Mouse (Mus musculus) right cerebral cortex, postnatal 36 days (tissue): ENCODE measurements around the gene Sv2c.
A peak's percentile ranks its signal among the peaks of the same experiment; 100 is the strongest.
"Not testable (repeated sequence)": the region's sequence is repeated elsewhere in the genome, so short reads cannot be mapped to it uniquely, and the experiment has no call there.

Experiments used
- DNase-seq, 2 experiments: peaks; one replicate each; pipeline ENCODE4 v3.0.0; 2022; ENCODE audit warnings: low spot score in 2 of 2, mixed read lengths in 1 of 2

Sv2c gene

DNA sequence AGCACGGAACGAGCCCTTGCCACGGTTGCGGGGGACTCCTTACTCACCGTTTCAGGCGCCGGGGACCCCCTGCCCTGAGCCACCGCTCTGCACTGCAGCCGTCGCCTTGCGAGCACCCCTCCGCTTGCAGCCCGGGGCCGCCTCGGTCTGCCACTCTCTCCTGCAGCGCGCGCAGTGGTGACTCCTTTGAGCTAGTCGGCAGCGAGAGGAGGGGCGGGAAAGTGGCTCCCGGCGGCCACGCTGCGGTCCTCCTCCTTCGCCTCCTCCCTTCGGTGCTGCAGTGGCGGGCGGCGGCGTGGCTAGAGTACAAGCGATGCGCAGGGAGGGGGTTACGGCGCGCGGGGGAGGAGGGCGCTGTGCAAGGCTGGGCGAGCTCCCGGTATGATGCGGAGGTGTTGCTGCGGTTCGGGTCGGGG is at the start of gene Sv2c:
Sv2c (minus strand) TSS at position 177 of the 416 bp plus-strand sequence.
- DNase-seq = peak; percentile 60 to 63

DNA sequence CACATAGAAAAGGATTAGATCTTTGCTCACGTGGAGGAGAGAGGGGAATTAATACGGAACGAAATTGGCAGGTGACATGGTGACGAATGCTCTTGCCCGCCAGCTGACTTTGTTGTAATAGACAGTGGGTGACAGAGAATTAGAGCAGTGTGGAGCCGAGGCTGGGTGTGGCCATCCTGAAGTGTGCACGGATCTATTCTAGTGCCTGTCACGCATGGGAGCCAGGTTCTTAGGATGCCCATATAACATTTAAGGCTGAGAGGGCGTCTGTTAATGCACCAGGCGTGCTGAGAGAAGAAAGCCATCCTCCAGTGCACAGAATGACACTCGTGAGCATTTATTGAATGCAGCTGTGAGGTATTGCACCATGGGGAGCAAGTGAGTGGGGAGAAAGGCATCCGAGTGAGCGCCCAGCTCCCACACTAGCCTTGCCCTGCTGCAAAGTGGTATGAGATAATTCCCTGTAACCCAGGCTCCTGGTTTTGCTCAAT is 48.3 kb upstream of the Sv2c start:
- DNase-seq = no peak

DNA sequence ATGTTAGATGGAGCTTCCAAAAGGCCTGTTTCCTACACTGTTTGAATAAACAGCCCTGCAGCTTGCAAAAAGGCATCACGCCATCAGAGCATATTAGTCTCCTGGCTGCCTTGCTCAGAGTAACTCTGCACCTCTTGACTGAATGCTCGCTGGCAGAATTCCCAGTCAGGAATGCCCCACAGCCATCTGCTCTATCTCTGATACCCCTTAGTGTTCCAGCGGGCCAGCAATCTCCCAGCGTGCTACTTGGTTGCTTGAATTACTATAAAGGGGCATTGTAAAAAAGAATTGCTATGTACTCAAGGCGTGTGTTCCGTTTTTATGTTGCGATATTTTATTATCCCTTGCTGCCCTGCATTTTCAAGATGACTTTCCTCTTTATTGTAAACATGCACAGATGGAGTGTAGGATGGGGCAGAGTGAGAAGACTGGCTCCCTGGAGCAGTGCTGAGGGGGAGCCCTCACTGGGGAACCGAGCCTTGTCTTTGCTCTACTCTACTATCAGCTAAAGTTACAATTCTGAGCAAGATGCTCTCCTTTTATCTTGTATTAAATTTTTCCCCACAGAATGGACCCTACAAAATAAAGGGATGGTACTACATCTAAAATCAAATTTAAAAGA is 43.3 kb upstream of the Sv2c start:
- DNase-seq = peak; percentile 20 to 51

DNA sequence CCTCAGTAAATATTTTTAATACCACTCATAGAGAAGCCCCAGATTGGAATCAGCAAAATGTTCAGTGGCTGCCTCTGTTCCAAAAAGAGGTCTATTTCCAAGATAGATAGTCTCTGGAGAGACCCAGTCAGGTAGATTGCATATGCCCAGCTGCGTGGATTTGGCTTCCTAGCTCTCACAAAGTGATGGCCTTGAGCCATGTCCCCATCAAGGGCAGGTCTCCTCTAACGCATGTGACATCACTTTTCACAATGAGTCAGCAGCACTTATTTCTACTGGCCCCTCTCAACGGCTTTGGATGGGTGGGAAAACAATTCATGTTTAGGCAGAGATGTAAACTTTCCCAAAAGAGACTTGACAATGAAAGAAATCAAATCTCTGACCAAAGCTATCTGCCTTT is 41.3 kb upstream of the Sv2c start:
- no peak for DNase-seq

DNA sequence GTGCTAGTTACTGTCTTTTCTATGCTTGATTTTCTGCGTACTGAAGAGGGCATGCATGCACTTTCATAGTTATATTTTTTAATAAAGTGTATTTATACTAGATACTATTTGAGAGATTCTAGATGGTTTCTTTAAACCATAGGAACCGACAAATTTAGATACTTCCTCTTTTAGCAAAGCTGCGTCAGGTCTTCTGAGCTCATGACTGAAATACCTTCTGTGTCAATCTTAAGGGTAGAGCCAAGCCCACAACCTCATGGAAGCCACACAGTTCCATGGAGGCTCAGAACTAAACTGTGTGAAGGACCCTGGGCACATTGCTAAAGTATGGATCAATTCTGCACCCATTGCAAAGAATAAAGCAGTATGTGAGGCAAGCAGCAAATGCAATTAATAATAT is 39.9 kb upstream of the Sv2c start:
- DNase-seq = no peak

DNA sequence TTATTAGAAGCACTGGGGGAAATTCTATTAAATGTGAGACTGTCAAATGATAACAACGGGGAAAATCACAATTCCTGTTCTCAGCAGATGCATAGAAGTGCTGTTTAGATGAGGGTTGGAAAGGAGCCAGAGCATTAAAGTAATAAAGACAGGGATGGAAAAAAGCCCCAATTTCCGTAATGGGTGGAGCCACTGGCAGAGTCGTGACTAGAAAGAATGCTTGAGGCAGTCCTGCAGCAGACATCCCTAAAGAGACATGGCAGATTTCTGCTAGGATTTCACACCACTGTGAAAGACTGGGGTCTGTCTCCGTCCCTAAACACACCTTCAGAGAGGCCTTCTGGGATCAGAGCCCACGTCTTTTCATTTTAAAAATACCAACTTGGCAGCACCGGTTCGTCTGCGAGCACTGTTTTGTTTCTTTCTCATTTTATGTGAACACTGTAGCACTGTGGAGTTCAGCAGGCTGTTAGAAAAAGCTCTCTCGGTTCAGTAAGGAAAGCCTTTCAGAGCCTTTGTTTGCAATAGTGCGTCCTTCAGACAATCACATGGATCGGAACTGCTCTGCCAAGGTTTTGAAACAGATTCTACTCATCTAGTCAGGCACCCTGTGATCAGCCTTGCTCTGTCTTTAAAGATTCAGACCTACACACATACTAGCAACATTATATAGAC is 36.8 kb upstream of the Sv2c start:
- no peak for DNase-seq

DNA sequence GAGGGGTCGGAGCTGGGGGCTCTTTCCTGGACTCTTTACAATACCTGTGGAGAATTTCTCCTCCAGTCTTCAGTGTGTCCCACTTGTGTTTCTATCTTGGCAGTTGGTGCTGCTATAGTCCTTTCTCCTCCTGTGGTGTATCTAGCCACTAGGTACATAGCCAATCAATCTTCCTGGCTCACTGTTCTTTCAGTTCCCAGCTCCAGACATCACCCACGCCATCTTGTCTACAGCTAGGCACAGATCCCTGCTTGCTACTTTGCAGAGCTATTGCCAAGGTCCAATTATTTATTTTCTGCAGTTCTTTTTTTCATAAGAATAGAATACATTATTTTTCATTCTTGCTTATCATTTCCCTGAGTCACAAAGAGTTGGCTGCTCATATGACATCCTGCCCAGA is 34.2 kb upstream of the Sv2c start:
- no peak for DNase-seq

DNA sequence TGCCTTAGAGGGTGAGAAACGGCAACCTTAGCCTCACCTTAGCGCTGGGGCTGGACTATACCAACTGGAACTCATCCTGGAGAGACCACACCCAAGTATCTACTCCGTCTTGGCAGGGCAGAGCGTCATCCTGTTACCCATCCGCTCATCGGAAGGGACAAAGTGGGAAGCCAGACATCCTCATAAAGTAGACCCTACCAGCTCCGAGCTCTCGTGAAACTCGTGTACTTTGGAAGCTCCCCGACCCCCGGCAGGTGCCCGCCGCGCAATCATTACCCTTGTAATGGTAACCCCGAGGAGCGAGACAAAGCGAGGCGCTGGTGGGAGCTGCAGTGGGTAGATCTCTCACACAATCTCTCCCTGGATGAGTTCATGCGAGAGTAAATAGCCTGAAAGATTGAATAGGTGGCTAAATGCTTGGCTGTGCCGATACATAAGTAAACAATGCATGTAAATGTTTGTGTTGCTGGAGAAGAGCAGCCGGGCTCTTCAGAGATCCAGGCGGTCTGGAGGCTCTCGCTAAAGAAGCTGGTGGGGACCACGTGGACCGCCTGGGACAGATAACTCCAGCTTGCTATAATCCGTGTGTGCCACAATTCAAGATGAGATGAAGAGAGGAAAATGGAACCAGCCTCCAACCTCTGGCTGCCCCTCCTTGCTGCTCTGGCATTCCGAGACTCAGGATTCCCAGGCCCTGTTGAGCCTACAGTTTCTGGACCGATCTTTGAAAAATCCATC is 1.2 kb upstream of the Sv2c start:
- no peak for DNase-seq

DNA sequence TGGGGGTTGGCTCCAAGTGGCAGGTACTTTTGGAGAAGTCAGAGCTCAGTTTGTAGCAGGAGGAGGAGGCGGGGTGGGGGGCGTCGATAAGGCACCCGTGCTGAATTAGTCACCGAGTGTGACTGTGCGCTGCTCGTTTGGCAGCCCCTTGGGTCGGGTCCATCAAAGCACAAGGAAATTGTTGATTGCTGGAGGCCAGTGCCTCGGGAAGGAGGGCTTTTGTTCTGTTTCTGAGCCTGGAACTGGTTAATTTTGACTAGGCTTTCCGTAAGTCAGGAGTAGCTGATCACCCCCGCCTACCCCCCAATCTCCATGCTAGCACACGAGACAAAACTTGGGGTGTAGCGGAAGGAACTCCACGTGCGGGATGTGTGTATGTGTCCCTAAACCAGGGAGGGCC is 456 bp upstream of the Sv2c start:
- DNase-seq = no peak

DNA sequence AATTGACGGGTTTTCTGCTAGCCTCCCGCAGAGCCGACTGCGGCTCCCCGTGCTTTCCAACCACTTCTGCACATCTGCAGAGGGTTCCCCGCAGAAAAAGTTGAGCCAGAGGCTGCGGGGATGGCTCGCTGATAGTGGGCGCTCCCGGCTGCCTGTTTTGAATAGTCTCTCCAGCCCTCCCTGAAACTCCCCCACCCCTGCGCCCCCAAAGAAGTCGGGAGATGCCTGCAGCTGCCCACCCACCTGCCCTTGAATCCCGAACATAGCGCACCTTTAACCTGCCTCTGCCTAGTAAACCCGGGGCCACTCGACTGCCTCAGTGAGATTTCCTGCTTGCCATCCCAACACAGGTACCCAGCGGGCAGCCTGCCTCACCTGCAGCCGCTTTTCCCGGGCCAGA is 466 bp downstream of the Sv2c start:
- DNase-seq = no peak

DNA sequence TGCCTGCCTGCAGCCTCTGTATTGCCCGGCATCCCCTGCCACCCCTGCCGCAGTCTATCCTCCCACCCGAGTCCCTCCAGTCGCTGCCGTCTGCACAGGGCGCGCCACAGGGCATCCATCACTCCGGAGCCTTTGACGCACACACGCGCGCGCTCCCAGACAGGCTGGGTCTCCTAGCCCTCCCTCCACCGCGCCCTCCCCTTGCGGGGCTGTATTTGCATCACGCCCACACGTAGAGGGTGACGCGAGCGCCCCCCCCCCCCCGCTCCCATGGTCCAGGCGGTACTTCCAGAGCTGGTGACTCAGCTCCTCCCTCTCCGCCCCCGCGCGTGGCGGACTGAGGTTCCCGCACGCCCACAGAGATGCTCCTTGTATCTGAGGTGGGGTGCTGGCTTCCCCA is 1.3 kb downstream of the Sv2c start:
- peak; percentile 55 to 64 for DNase-seq

DNA sequence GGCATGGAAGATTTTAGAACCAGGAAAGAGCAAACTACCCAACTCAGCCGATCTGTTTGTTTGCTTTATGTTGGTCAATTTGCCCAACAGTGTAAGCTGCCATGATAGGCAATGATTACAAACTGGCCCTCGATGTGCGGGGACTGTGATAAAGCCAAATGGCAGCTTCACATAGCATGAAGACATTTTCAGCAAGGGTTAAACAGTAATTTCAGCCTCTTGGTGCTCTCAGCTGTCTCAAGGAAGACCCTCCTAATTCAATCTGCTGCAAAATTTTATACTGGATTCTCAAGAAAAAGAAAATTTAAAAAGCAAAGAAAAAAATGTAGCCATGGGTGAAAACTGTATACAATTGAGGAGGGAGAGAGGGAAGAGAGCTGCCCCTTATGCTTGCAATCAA is 3.3 kb downstream of the Sv2c start:
- no peak for DNase-seq

DNA sequence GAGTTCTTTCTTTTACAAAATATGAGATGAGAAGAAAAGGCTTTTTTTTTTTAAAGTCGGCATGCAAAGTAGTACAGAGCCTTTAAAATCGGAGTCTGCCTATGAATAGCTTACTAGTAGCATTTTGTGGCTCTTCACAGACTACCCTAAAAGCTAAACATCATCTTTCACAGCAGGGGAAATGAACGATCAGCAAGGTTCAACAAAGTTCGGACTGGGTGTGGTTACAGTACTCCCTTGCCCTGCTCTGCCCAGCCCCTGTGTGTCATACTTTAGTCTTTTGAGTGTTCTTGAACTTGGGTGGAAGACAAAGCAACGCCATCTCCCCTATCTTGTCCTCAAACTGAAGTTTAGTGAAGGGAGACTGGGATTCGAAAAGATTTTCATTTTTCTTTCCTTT is 5.7 kb downstream of the Sv2c start:
- no peak for DNase-seq

DNA sequence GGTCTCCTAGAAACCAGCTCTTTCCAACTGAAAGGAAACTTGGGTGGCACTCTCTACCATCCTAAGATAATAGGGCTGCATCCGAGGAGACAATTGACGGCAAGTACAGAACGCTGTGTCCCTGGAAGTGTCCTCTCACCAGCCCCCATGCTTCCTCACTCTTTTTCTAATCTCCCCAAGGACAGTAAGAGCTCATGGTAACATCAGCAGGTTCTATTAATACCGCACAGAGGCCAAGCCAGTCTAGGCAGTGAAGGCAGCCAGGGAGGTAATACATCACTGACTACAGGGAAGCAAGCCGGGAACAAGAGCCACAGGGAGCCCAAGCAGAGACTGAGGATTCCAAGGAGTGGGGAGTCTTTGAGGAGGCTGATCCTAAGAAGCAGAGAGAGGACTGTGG is 7.4 kb downstream of the Sv2c start:
- DNase-seq = no peak

DNA sequence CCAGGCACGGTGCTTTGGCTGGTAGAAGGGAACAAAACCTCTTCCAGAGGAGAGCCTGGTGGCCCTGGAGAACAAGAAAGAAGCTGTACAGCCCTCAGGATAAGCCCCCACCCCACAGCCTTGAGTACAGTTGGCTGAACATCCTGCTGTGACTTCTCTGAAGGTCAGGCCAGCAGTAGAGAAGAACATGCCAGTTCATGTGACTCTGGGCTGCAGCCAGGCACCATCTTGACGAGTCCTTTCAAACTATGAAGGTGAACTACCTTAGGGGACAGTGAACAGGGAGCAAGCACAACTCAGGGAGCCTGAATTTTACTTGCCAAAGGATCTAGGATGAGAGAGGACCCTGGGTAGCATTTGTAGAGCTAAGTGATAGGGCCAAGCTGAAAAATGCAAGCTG is 19.7 kb downstream of the Sv2c start:
- no peak for DNase-seq

DNA sequence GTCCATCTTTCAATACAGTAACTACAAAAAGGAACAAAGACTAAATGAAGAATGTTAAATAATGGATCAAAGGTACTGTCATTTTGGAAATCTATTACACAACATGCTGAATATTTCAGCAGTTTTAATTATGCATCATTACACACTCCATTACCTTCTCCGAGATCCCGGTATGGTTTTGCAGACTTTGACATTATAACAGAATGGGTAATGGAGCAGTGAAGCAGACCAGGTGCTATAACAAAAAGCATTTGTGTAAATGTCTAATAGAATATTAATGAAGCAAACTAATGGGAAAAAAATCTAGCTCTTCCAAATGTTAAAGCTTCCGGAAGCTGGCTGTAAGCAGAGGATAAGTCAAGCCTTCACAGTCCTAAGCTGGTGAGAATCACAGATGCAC is 21.6 kb downstream of the Sv2c start:
- no peak for DNase-seq

DNA sequence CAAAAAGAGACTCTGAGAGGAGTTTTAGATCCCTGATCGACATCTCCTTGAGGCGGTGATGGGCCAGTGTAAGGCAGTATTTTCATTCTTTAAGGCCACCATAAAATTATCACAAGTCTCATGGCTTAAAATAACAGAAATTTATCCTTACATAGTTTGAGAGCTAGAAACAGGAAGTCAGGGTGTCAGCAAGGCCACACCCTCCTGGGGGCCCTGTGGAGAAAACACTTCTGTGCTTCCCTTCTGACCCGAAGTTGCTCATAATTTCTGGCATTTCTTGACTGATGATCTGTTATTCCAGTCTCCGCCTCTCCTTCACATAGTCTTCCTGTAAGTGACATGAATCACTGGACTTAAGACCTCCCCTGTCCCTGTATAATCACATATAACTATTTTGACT is 26.0 kb downstream of the Sv2c start:
- no peak for DNase-seq

DNA sequence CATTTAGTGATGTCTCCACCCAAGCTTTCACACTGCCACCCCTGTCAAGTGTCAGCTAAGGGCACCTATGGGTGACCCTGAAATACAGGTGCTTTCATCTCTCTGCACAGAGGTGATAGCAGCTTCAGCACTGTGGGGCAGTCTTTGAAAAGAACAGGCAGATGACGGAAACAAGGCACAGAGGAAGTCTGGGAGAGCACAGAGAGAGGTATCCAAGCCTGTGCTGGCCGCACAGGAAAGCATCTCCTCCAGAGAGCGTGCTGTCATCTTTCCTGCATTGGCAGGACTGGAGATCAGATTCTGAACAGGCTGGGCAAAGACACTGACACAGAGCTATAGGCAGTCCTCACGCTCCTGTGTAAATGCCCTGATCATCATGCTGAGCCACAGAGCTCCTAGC is 41.4 kb downstream of the Sv2c start:
- DNase-seq = no peak

DNA sequence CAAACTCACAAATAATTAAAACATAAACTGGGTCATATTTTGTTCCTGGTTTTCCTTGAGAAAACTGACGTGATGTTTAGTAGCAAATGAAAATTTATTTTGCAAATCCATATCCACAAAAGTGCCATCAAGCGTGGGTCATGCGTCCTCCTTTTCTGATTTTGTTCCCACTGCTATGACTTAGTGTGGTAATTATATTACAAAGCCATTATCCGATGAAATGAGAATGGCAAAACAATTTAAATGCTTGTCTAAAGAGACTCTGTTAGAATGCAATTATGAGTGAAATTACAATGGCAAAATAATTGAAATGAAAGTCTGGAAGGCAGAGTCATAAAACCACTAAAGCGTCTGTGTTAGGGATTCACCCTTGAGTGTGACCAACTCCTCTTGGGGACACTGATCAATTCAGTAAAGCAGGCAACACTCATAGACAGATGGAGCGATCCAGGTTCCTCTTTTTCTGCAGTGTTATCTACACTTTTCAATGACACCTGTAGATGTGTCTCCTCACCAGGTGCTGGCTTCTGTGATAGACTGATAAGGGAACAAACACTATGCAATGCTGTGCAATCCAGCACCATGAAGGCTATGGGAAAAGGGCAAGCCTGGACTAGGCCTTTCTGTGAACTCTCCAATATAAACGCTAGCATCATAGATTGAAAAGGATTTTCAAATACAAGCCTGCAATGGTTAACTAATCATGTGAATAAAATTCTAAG is 46.6 kb downstream of the Sv2c start:
- DNase-seq = no peak

DNA sequence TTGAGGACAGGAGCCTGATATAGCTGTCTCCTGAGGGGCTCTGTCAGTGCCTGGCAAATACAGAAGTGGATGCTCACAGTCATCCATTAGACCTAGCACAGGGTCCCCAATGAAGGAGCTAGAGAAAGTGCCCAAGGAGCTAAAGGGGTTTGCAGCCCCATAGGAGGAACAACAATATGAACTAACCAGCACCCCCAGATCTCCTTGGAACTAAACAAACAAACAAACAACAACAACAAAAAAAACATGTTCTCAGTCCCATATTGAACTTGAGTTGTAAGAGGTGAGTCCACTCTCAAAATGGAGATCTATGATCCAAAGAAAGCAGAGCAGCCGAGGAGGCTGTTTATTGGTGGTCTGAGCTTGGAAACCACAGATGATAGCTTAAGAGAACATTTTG is 50.6 kb downstream of the Sv2c start, which contains the start of gene Gm17190:
Gm17190 (plus strand) TSS at position 301 of the 400 bp plus-strand sequence.
- DNase-seq = not testable (repeated sequence)

DNA sequence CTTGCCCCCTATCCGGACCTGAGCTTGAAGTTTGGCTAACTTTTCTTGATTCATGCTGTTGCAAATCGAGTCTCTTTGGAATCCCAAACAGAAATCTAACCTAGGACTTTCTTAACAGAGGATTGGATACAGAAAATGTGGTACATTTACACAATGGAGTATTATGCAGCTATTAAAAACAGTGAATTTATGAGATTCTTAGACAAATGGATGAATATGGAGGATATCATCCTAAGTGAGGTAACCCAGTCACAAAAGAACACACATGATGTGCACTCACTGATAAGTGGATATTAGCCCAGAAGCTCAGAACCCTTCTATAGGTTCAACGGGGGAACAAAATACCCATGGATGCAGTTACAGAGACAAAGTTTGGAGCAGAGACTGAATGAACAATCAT is 51.1 kb downstream of the Sv2c start, which contains the start of gene Gm20075:
Gm20075 (minus strand) TSS at position 101 of the 400 bp plus-strand sequence.
- DNase-seq = not testable (repeated sequence)

DNA sequence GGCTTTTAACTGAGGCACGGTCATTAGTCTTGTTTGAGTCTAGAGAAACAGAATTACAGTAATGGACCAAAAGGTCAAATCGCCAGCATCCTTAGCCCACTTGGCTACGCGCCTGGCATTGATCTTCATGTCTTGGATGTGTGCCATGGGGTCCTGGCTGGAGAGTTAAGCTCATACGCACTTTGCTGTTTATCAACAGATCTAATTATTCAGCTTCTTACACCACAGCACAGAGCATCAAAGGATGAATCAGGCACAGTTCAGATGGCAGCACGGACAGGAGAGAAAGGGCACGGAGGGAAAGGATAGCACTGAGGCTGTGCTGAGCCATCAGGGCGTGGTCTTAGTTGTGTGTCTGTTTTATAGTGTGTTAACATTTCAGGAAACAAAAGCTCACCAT is 58.8 kb downstream of the Sv2c start:
- DNase-seq = no peak
